Mouse (Mus musculus): ENCODE data around the gene Edrf1.
"Not testable (repeated sequence)": the region's sequence is repeated elsewhere in the genome, so short reads cannot be mapped to it uniquely, and the experiment has no call there.

The Edrf1 gene

GRCm38 (mm10) chr7:133662467-133662866, 25.1 kb downstream of the Edrf1 start:
- no peak for DNase-seq

- peak; percentile 36 for DNase-seq
These were observed 31.7 kb downstream of the Edrf1 start for GRCm38 (mm10) chr7:133669071-133669470.

DNA sequence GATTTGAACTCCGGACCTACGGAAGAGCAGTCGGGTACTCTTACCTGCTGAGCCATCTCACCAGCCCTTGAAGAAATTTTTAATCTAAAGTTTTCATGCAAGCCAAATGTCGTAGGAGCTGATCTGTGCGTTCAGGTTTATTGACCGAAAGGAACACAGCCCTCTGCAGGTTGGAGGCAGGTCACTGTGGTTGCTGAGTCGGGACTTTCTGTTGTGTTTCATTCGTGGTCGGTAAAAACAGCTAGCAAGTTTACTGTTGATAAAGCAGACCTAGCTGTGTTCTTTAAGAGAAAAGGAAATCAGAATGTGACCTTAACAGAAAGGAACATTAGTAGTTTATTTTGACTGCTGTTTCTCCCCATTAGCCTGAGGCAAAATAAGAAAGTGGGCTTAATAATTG, 32.6 kb downstream of the Edrf1 start:
- DNase-seq, result no peak

- no peak for DNase-seq
These were observed 33.5 kb downstream of the Edrf1 start for GRCm38 (mm10) chr7:133670846-133671245.

- DNase-seq, result peak; percentile 30
These were observed 38.7 kb downstream of the Edrf1 start for GRCm38 (mm10) chr7:133676002-133676401.

- no peak for DNase-seq
These were observed 41.4 kb downstream of the Edrf1 start for GRCm38 (mm10) chr7:133678716-133679115.

DNA sequence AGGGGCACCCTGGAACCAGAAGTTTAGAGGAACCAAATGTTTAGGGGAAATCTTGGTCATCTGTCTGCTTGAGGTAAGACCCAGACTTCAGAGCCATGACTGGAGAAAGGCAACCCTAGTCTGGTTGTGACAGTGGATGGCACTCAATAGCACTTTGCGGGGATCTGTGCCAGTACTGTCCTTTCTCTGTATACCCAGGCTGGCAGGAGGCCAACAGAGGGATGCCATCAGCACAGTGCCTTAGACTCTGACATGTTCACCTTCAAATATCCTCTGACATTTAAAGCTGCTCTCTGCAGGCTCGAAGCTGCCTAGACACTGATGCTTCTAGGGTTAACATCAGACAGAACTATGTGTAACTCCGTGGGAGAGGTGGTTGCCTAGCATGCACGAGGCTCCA, 42.1 kb downstream of the Edrf1 start:
- DNase-seq, result no peak

GRCm38 (mm10) chr7:133679961-133680360, 42.6 kb downstream of the Edrf1 start, which contains the start of gene Mmp21:
Gene Mmp21, minus strand, starts transcription at chr7:133680061.
- no peak for DNase-seq

GRCm38 (mm10) chr7:133683626-133684025, 46.3 kb downstream of the Edrf1 start:
- no peak for DNase-seq

GRCm38 (mm10) chr7:133684110-133684509, 46.8 kb downstream of the Edrf1 start:
- DNase-seq, result peak; percentile 24

DNA sequence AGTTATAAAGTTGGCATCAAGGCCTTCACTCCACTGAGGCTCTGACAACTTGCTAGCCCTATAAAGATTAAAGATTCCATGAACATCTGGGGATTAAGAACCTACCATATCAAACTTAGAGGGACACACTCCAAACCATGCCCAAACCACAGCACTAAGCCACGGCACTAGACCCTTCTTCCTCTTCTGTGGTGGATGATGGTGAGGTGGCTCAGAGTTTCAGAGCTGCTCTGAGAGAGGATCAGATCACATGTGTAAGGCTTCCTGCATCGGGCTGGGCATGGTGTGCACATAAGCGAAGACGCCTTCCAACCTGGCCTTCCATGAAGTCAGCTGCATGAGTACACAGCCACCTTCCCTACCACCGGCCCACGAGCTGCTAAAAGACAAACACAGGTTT, 47.4 kb downstream of the Edrf1 start:
- DNase-seq, result no peak

DNA sequence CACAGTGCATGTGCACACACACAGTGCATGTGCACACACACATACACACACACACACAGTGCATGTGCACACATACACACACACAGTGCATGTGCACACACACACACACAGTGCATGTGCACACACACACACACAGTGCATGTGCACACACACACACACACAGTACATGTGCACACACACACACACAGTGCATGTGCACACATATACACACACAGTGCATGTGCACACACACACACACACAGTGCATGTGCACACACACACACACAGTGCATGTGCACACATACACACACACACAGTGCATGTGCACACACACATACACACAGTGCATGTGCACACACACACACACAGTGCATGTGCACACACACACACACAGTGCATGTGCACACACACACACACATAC, 48.3 kb downstream of the Edrf1 start:
- DNase-seq, result not testable (repeated sequence)

DNA sequence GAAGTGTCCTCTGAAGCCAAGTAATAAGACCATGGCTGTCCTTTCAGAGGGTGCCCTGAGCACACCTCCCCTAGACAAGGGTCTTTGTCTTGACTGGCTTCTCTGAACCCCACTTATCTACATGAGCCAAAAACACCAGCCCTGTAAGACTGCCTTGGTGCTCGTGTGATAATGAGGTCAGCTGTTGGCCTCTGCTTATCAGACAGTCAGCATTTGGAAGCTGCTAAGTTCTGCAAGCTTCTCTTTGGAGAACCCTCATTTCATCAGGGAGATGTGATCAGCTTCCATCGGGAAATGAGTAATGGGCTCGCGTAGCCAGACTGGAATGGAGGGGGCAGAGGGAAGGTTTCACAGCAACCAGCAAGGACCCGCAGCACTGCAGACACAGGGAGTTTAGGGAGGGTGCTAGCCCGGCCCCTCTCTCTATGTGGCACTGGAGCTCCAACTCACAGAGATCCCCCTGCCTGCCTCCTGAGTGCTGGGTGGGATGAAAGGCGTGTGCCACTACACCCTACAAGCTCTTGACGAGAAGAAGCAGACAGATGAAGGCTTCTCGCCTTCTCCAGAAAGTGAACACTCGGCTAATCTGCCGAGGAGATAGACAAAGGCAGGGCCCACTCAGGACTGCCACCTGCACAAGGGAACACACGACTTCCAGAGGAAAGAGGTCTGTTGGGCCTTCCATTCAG, 60.8 kb downstream of the Edrf1 start:
- no peak for DNase-seq

GRCm38 (mm10) chr7:133699885-133700284, 62.5 kb downstream of the Edrf1 start:
- no peak for DNase-seq

DNA sequence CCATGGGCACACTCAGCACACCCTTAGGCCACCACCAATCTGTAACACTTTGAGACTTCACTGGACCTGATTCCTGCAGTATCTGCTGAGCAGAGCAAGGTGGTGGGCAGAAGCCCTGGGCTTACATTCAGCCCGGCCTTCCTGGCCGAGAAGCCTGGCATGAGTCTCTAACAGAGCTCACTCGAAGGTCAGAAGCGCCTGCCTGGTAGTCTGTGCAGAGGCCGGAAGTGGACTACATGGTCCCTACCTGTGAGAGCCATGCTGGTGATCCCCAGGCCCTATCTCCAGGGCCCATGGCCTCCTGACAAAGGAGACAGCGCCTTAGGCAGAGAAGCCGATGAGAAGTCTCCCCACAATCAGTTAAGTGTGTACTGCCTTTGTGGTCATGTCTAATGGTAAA, 64.0 kb downstream of the Edrf1 start:
- DNase-seq, result no peak

DNA sequence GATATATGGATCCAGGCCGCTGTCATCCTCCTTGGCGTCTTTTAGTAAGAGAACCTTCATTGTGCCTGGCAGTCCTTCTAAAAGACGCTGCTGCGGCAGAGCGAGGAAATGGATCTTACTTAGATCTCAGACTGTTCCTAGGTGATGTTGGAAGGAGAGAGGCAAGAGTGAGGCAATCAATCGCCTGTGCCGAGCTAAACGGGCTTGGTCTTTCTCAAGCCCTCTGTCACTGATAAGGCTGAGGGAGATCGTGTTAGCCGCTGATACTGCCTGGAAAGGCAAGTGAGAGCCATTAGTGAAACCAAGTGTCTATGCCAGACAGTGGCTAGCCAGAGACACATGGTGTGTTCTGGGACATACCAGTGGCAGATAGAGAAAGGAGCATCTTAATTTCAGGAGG, 65.0 kb downstream of the Edrf1 start:
- DNase-seq, result no peak

DNA sequence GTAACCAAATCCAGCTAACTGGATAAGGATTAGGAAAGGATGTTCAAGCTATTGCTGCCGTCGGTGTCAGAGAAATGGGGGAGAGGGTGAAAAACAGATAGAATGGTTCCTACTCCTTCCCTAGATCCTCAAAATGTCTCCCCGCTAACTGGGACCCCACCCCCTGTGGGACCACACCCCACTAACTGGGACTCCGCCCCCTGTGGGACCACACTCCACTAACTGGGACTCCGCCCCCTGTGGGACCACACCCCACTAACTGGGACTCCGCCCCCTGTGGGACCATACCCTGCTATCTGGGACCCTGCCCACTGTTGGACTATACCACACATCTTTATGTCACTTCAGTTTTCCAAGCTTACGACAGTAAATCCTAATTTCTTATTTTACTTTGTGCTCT, 66.6 kb downstream of the Edrf1 start:
- no peak for DNase-seq

GRCm38 (mm10) chr7:133707301-133707700, 70.0 kb downstream of the Edrf1 start:
- peak; percentile 31 for DNase-seq

- DNase-seq, result no peak
These were observed 78.0 kb downstream of the Edrf1 start for GRCm38 (mm10) chr7:133715387-133715786.

DNA sequence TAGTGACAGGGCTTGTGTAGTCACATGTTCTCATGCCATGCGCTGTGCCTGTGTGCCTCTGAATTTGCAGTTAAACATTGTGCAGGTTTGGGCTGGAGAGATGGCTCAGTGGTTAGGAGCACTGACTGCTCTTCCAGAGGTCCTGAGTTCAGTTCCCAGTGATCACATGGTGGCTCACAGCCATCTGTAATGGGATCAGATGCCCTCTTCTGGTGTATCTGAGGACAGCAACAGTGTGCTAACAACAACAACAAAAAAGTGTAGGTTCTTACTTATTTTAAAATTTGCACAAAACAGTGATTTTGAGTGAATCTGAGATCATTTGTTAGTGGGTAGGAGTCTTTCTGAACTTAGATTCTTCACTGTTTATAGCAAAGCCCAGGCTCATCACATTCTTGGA, 81.2 kb downstream of the Edrf1 start:
- no peak for DNase-seq

DNA sequence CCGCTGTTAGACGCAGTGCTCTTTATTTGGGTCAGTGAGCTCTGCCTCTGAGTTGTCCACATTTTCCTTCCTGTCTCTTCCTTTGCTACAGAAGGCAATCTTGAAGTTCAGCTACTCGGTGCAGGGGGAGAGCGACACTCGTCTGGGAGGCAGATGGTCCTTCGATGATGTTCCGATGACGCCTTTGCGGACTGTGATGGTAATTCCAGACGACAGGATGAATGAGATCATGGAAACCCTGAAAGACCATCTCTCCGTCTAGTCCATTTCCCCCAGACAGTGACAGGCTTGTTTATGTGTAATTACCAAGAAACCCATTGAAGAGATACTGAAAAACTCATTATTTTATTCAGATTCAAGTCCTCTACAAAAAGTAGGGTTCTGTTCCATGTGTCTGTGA, 83.3 kb downstream of the Edrf1 start:
- no peak for DNase-seq

Data from thymus, postnatal 4 days (tissue).